Mouse (Mus musculus): ENCODE data around the gene Ephb2. TPM values are rescaled to one million over a fixed set of nuclear protein-coding genes. Genes with fewer than 3 reads are reported as not detected.
A peak's percentile ranks its signal among the peaks of the same experiment; 100 is the strongest.

The Ephb2 gene
- polyA plus RNA-seq, 1 experiment from 2014 or later: 5.8 TPM

DNA sequence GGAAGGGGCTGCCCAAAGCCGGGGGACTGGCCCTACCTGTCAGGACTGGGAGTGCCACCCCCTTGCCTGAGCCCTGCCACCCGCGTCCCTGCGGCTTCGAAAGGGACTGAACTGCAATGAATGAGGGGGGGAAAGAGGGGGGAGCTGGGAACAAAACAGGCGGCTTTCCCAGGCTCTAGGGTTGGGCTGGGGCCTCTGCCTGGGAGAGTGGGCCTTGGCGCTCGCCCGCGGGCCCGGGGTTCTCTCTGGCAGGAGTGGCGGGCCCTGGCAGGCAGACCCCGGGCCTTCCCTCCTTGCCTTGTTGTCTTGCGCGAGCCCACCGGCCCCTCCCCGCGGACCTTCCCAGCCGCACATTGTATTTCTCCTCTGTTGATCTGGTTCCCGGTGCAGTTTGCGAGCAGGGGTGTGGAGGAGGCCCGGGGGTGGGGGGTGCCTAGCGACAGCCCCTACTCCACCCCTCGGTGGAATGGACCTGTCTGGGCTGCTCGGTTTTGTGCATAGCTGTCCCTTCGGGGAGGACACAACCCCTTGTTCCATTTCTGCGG is 671 bp upstream of the Ephb2 start:
- peaks cover 44% of the 10 kb centered on the region for H3K4me1 ChIP-seq
- peak; percentile 25; the same call in 1 of the 2 replicates for ATAC-seq (ENCODE audit: borderline replicate concordance, extremely low read depth, low FRiP score, low TSS enrichment)
- H3K4me2 ChIP-seq: peak overlapping the region; percentile 91
- peaks cover 56% of the 10 kb centered on the region for H3K27me3 ChIP-seq
- H3K36me3 ChIP-seq: no peaks in the 10 kb centered on the region
- 2% methylated on average over 27 of the region's 27 CpGs for WGBS
- peak overlapping the region; percentile 67 for H3K4me3 ChIP-seq
- H3K9ac ChIP-seq: peak overlapping the region; percentile 53
- H3K27ac ChIP-seq: peak overlapping the region; percentile 87
- no peaks in the 10 kb centered on the region for H3K9me3 ChIP-seq

DNA sequence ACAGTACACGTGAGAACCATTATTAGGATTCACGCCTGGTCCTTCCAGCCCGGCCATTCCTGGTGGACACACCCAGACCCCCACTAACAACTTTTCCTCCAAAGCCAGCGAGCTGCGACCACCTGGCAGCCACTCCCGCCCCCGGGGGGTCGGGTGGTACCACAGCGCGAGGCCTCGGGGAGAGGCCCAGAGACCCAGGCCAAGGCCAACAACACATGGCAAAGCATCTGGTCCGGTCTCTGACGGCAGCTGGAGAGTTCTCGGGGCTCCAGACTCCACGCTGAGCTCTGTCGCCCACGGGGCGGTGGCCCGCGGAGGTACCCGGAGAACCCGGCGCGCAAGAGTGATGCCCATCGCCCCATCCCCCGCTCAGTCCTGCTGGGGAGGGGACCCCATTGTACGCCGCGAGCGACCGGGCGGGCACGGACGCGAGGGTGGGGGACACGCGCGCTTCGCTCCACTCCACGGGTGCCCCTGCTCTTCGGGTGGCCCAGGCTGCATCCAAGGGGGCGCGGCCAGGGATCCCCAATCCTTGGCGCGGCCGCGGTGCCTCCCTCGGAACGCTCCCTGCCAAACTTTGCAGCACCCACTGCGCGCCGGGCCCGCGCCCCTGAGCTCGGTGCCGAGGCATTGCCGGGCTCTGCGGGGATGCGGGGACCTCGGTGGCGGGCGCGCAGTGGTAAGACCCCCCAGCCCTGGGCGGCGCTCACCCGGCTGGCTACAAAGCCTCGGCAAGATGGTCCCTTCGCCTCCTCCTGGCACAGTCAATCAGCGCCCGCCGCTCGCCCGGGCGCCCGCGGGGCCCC is 770 bp downstream of the Ephb2 start:
- no peaks in the 10 kb centered on the region for H3K9me3 ChIP-seq
- peaks cover 64% of the 10 kb centered on the region for H3K27me3 ChIP-seq
- whole genome bisulfite sequencing: 1% methylated on average over 75 of the region's 76 CpGs
- peaks cover 56% of the 10 kb centered on the region for H3K4me1 ChIP-seq
- H3K4me2 ChIP-seq: peak overlapping the region; percentile 91
- H3K27ac ChIP-seq: no peak overlapping the region
- H3K36me3 ChIP-seq: no peaks in the 10 kb centered on the region
- H3K4me3 ChIP-seq: peak overlapping the region; percentile 67
- H3K9ac ChIP-seq: peak overlapping the region; percentile 53
- ATAC-seq (ENCODE audit: borderline replicate concordance, extremely low read depth, low FRiP score, low TSS enrichment): peak; percentile 12; the same call in 1 of the 2 replicates

DNA sequence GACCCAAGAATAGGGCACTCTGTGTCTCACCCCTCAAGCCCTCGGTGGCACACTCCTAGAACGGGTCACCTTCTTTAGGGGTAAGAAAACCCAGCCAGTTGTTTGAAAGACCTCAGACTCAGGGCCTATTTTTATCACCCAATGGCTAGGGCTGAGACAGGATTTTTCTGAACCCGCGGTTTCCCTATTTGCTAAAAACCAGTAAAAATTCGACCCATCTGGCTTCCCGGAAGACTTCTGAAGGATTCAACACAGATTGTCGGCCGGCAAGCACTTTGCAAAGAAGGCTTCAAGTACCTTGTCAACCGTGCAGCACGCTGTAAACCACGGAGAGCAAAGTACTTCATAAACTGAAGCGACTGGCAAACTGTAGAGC is 1.4 kb downstream of the Ephb2 start:
- Histone ChIP-seq H3K9me3 (no peaks in the 10 kb centered on the region), H3K36me3 (no peaks in the 10 kb centered on the region), H3K4me2 (peak overlapping the region; percentile 91), H3K27me3 (peaks cover 64% of the 10 kb centered on the region), H3K27ac (peak overlapping the region; percentile 47; the same call in 1 of the 2 replicates), H3K4me1 (peaks cover 62% of the 10 kb centered on the region), H3K9ac (peak overlapping the region; percentile 53), H3K4me3 (peak overlapping the region; percentile 67)
- ATAC-seq (ENCODE audit: borderline replicate concordance, extremely low read depth, low FRiP score, low TSS enrichment): no peak
- WGBS: 6% methylated on average over 12 of the region's 12 CpGs

DNA sequence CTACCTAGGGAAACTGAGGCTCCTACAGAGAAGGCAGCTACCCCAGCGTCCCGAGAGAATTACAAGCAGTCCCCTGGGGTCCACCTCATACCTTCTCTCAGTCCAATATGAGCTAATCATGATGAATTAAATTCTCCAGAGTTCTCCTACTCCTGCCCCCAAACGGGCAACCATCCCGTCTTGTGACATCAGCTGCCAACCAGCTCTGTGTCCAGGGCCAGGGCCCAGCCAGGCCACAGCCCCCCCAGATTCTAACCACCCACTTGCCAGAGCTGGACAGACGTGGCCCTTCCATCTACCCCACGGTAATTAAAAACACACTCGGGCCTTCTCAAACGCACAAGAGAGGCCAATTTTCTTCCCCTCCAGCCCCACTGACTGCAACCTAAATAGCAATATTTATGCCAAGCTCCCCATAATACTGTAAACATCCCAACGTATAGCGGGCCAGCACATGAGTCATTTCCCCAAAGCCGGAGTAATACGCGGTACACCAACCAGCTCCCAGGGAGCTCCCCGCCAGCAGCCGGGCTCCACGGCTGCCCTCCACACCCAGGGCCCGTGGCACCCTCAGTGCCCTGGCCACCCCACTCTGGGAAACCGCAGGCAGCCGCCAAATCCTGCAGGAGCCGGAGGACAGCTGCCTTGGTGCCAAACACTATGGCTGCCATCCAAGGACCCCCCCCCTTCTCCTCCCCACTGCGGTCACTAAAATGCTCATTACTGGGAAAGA is 2.0 kb downstream of the Ephb2 start:
- H3K27me3 ChIP-seq: peaks cover 59% of the 10 kb centered on the region
- H3K4me3 ChIP-seq: peak overlapping the region; percentile 67

DNA sequence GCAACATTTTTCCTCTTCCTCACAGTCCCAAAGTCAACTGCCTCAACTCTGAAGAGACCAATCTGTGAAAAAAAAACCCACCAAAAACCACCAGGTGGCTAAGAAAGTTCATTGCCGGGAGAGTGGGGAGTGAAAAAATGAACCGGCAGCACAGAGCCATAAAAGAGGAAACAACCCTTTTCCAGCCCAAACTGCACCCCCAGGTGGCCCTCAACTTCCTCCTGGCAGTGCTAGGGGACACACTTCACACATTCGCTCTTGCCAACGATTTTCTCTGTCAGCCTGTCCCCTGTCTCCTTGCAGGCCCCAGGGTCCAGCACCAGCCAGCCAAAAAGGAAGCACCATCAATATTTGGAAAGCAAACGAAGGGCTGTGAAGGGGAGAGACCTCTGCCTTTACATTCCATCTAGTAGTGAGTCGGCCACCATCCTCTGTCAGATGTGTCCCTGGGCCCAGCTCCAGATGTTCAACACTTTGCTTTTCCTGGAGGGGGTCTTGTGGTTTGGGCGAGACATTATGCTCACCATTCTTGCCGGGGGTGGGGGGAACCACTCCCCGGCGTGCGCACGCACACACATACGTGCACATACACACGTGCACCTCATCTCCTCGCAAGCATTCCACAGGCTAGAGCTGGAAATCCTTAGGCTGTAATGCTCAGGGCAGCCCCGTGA is 3.1 kb downstream of the Ephb2 start:
- H3K27ac ChIP-seq: no peak overlapping the region
- no peak overlapping the region for H3K4me2 ChIP-seq
- H3K4me3 ChIP-seq: no peak overlapping the region
- H3K36me3 ChIP-seq: no peaks in the 10 kb centered on the region
- no peak overlapping the region for H3K9ac ChIP-seq
- no peak for ATAC-seq (ENCODE audit: borderline replicate concordance, extremely low read depth, low FRiP score, low TSS enrichment)
- peaks cover 48% of the 10 kb centered on the region for H3K27me3 ChIP-seq
- no peaks in the 10 kb centered on the region for H3K9me3 ChIP-seq
- H3K4me1 ChIP-seq: peaks cover 74% of the 10 kb centered on the region
- 55% methylated on average over 16 of the region's 16 CpGs for WGBS

More for the DNA sequence above, 2.0 kb downstream of the Ephb2 start:
- 35% methylated on average over 20 of the region's 21 CpGs for WGBS
- Histone ChIP-seq H3K36me3 (no peaks in the 10 kb centered on the region), H3K27ac (peak overlapping the region; percentile 47), H3K9me3 (no peaks in the 10 kb centered on the region), H3K9ac (no peak overlapping the region), H3K4me2 (peak overlapping the region; percentile 91), H3K4me1 (peaks cover 68% of the 10 kb centered on the region)
- ATAC-seq (ENCODE audit: borderline replicate concordance, extremely low read depth, low FRiP score, low TSS enrichment): no peak

DNA sequence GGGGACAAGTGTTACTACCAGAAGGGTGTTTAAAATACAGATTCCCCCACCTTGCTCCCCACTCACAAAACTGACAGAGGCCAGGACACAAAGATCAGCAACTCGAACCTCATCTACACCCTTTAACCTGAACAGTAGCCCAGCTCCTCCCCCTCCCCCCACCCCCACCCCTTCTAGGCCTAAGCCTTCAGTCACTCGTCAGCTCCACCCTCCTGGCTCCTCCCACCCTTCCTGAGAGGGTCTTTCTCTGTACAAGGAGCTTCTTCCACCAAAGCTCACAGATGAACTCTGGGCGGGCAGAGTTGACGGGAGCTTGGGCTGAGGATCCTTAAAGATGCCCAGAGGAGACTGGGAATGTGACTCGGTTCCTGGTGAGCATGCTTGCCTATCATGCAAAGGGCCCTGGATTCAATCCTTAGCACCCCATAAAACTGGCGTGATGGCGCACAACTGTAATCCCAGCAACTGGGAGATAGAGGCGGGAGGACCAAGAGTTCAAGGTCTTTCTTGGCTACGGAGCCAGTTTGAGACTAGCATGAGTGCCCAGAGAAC is 5.4 kb downstream of the Ephb2 start:
- H3K4me1 ChIP-seq: peaks cover 71% of the 10 kb centered on the region
- no peak overlapping the region for H3K9ac ChIP-seq
- H3K9me3 ChIP-seq: no peaks in the 10 kb centered on the region
- H3K36me3 ChIP-seq: no peaks in the 10 kb centered on the region
- H3K27me3 ChIP-seq: peaks cover 38% of the 10 kb centered on the region
- no peak overlapping the region for H3K27ac ChIP-seq
- no peak overlapping the region for H3K4me3 ChIP-seq
- no peak for ATAC-seq (ENCODE audit: borderline replicate concordance, extremely low read depth, low FRiP score, low TSS enrichment)
- 40% methylated on average over 9 of the region's 9 CpGs for WGBS
- no peak overlapping the region for H3K4me2 ChIP-seq

DNA sequence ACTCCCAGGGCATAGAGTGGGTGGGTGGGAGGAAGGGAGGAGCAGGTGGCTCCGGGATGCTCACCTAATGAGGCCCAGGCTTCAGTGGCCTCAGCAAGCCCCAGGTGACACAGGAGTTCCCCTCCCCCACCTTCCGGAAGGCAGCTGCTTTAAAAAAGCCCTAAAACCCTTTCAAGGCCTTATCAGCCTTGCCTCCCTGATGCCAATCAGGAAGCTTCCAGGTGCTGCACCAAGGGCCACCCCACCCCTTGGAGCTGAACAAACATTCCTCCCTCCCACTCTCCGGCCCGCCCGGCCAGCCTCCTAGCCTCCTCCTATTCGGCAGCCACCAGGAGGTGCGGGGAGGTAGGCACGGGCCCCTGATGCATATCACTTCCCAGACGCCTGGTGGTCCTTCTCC is 6.0 kb downstream of the Ephb2 start:
- Histone ChIP-seq H3K4me1 (peaks cover 73% of the 10 kb centered on the region), H3K9me3 (no peaks in the 10 kb centered on the region), H3K9ac (no peak overlapping the region), H3K27me3 (peaks cover 35% of the 10 kb centered on the region), H3K4me2 (no peak overlapping the region; the same call in 1 of the 2 replicates), H3K27ac (0 out of 2 replicates have a peak overlapping the region, but pooled peaks have one; percentile 4), H3K36me3 (no peaks in the 10 kb centered on the region), H3K4me3 (no peak overlapping the region)
- 0 out of 2 replicates have a peak, but pooled peaks have one; percentile 33 for ATAC-seq (ENCODE audit: borderline replicate concordance, extremely low read depth, low FRiP score, low TSS enrichment)
- WGBS: 23% methylated on average over 9 of the region's 9 CpGs

DNA sequence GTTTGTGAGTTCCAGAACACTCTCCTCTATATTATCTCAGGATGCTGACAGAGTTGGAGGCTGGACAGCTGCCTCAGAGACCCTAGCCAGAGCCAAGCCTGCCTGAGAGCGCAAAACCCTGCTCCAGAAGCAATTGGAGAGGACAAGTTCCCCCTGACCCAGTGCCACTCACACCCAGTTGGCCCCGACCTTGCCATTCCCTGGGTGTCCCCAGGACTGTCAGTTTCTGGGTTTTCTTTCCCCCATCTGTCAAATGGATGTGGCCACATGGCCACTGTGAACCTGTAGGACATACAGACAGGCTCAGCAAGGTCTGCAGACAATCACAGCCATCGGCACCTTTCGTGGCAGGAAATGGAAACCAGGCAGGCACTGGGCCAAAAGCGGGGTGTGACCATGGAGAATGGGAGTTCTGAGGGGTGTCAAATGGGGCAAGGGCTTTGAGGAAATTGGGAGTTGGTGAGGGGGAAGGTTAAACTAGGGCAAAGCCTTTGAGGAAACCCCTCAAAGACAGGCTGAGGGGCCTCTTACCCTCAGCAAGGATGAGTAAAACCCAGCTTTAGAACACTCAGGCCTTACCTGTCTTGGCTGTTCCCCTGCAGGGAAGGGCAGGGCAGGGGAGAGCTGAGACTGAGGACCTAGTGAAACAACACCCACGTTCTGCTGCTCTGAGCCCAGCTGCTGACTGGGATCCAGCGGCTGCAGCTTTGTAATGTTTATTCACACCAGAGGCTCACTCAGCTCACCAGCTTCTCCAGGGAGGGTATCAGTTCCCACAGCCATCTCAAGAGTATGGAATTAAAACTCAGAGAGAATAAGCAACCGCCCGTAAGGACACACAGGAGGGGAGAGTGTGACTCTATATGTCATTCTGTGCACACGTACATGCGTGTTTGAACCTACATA is 6.9 kb downstream of the Ephb2 start:
- no peak overlapping the region for H3K4me3 ChIP-seq
- peaks cover 34% of the 10 kb centered on the region for H3K27me3 ChIP-seq
- ATAC-seq (ENCODE audit: borderline replicate concordance, extremely low read depth, low FRiP score, low TSS enrichment): no peak
- no peaks in the 10 kb centered on the region for H3K36me3 ChIP-seq
- H3K4me2 ChIP-seq: no peak overlapping the region; the same call in 1 of the 2 replicates
- WGBS: 30% methylated on average over 11 of the region's 11 CpGs
- H3K9ac ChIP-seq: no peak overlapping the region
- no peaks in the 10 kb centered on the region for H3K9me3 ChIP-seq
- peaks cover 65% of the 10 kb centered on the region for H3K4me1 ChIP-seq
- 0 out of 2 replicates have a peak overlapping the region, but pooled peaks have one; percentile 4 for H3K27ac ChIP-seq

DNA sequence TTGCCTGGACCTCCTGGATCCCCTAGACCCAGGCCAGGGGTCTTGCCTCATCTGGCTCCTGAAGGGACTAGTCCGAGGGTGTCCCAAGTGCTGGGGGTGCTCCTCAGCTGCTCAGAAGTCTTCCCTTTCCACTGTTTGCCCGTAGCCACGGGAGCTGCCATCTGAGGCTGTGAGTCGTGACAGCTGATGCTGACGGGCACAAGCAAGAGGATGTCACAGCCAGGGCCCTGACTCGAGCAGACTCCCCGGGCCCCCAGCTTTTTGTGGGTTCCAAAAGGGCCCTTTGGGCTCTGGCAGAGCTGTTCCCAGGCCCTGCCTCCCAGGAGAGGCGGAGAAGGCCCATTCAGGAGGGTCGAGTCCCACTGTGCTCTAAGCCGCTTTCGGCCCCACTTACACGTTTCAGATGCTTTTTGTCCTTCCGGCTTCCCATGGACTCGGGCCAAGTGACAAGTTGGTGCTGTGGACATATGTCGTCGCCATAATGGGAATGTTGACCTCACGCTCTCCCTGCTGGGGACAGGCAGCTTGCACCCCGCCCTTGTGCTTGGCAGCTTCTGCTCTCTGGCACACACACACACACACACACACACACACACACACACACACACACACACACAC is 10.7 kb downstream of the Ephb2 start:
- H3K27ac ChIP-seq: no peak overlapping the region
- WGBS: 30% methylated on average over 17 of the region's 18 CpGs

DNA sequence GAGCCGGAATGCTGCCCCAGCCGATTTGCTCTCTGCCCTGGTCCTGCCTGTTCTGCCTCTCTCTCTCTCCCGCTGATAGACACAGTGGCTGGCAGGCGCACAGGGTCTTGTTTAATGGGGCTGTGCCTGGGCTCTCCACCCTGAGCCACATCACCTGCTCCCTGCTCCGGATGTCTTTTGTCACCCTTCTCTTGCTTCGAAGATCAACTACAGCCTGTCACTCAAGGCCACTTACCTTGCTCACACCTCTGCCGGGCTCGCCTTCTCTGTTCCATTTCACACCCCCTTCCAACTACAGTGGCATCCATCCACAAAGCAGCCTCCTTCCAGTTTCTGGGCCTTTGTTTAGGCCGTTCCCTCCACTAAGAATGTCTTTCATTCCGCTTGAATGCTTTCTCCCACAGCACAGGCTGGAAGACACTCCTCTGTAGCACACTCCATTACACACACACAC is 15.7 kb downstream of the Ephb2 start:
- no peak overlapping the region for H3K27ac ChIP-seq
- H3K36me3 ChIP-seq: no peaks in the 10 kb centered on the region
- no peak overlapping the region for H3K4me3 ChIP-seq
- no peak overlapping the region for H3K4me2 ChIP-seq
- ATAC-seq (ENCODE audit: borderline replicate concordance, extremely low read depth, low FRiP score, low TSS enrichment): no peak
- 33% methylated on average over 9 of the region's 10 CpGs for WGBS
- H3K9me3 ChIP-seq: no peaks in the 10 kb centered on the region
- H3K27me3 ChIP-seq: peaks cover 4% of the 10 kb centered on the region; the same call in 1 of the 2 replicates
- H3K9ac ChIP-seq: no peak overlapping the region
- H3K4me1 ChIP-seq: peaks cover 17% of the 10 kb centered on the region

More for the DNA sequence above, 10.7 kb downstream of the Ephb2 start:
- Histone ChIP-seq H3K9ac (no peak overlapping the region), H3K4me2 (no peak overlapping the region), H3K36me3 (no peaks in the 10 kb centered on the region), H3K9me3 (no peaks in the 10 kb centered on the region), H3K4me3 (no peak overlapping the region), H3K27me3 (peaks cover 7% of the 10 kb centered on the region; the same call in 1 of the 2 replicates), H3K4me1 (peaks cover 33% of the 10 kb centered on the region)
- peak; percentile 58; the same call in 1 of the 2 replicates for ATAC-seq (ENCODE audit: borderline replicate concordance, extremely low read depth, low FRiP score, low TSS enrichment)

Data from lung, embryonic 15.5 days (tissue).